Comparison of ENCODE assay signal across 9 mouse cellular contexts in the genomic region with DNA sequence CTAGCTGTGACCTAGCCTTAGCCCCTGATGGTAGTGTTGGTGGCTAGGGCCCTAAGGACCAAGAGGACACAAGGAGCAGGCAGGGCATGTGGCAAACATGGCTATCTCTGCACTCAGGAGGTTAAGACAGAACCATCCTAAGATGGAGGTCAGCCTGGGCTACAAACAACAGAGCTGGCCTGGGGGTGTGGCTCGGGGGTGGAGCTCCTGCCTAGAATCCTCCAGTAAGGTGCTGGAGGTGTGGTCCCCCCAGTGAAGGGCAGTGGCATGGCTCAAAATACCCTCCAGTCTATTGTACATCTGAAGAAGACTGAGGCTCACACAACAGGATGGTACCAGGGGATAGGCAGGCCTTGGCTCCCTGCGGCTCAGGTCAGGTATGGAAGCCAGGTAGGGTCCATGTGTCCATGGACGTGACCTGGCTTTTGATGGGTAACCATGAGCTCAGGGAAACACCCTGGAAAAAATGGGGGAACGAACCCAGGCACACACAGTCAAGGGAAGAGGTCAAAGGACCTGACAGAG. TPM values are rescaled to one million over a fixed set of nuclear protein-coding genes. Genes with fewer than 3 reads are reported as not detected.
DNase-seq lines count a peak whose midpoint lies in the region; ATAC-seq lines count a peak whose summit lies in the region.
"Had no signal": no experiment of that assay in that cellular context is flagged by ENCODE, and none has a peak within 500 bp of the region (broad histone marks: within the 10 kb centered on the region; RNA-seq: fewer than 3 reads in every experiment).

No protein-coding gene starts in this region.

- H3K4me2 ChIP-seq in heart, embryonic 14.5 days (ENCODE audit: low read length) = 0 out of 2 replicates have a peak overlapping the region, but pooled peaks have one; percentile 96
- H3K4me2 ChIP-seq in embryonic facial prominence, embryonic 11.5 days (ENCODE audit: low read depth, low read length) = peak overlapping the region; percentile 93
- H3K4me2 ChIP-seq in hindbrain, embryonic 16.5 days (ENCODE audit: low read length) = peak overlapping the region; percentile 97
- H3K4me2 ChIP-seq in midbrain, embryonic 14.5 days (ENCODE audit: low read length) = peak overlapping the region; percentile 98

- ATAC-seq in heart, embryonic 14.5 days (ENCODE audit: insufficient number of reproducible peaks, insufficient read depth, low FRiP score, low read depth) = no peak
- no peak for ATAC-seq in embryonic facial prominence, embryonic 11.5 days (replicated peaks; ENCODE audit: insufficient number of reproducible peaks, low FRiP score, low TSS enrichment, low read depth)
- ATAC-seq in hindbrain, embryonic 16.5 days = no peak
- no peak for ATAC-seq in midbrain, embryonic 14.5 days (ENCODE audit: low FRiP score, low TSS enrichment)
- no peak for ATAC-seq in CD4-positive, CD25-positive, alpha-beta regulatory T cell, adult 4 months

- 83% methylated on average over 4 of the region's 4 CpGs for WGBS in heart, embryonic 14.5 days
- 91% methylated on average over 4 of the region's 4 CpGs for WGBS in embryonic facial prominence, embryonic 11.5 days
- WGBS in hindbrain, embryonic 16.5 days = 78% methylated on average over 4 of the region's 4 CpGs
- 86% methylated on average over 4 of the region's 4 CpGs for WGBS in midbrain, embryonic 14.5 days

- H3K4me3 ChIP-seq in heart, embryonic 14.5 days (ENCODE audit: control insufficient read depth in 1 of 2, insufficient read depth in 1 of 2, low read depth in 1 of 2, low read length in 2 of 2) = no peak overlapping the region
- H3K4me3 ChIP-seq in embryonic facial prominence, embryonic 11.5 days (ENCODE audit: low read depth, low read length) = peak overlapping the region; percentile 99
- H3K4me3 ChIP-seq in hindbrain, embryonic 16.5 days (ENCODE audit: low read length) = peak overlapping the region; percentile 93
- H3K4me3 ChIP-seq in midbrain, embryonic 14.5 days (replicated peaks; ENCODE audit: low read depth, low read length) = peak overlapping the region; percentile 82

- DNase-seq in heart, postnatal 4 days = no peak
- DNase-seq in embryonic facial prominence, embryonic 11.5 days (ENCODE audit: low spot score) = no peak
- no peak for DNase-seq in midbrain, embryonic 14.5 days
- DNase-seq in thymus, postnatal 0 days (ENCODE audit: low spot score) = no peak
- DNase-seq in gastrocnemius, adult 8-10 months (ENCODE audit: low spot score in 2 of 2) = no peak

- no peaks in the 10 kb centered on the region for H3K9me3 ChIP-seq in heart, embryonic 14.5 days (ENCODE audit: control insufficient read depth, low read length)
- no peaks in the 10 kb centered on the region for H3K9me3 ChIP-seq in embryonic facial prominence, embryonic 11.5 days (replicated peaks; ENCODE audit: control insufficient read depth, low read length)
- no peaks in the 10 kb centered on the region for H3K9me3 ChIP-seq in hindbrain, embryonic 16.5 days (ENCODE audit: control insufficient read depth, low read length)
- H3K9me3 ChIP-seq in midbrain, embryonic 14.5 days (ENCODE audit: control insufficient read depth, low read length) = no peaks in the 10 kb centered on the region

- peaks cover 55% of the 10 kb centered on the region for H3K36me3 ChIP-seq in heart, embryonic 14.5 days (ENCODE audit: control insufficient read depth, insufficient read depth, low read length)
- peaks cover 22% of the 10 kb centered on the region for H3K36me3 ChIP-seq in embryonic facial prominence, embryonic 11.5 days (replicated peaks; ENCODE audit: control insufficient read depth, insufficient read depth, low read depth, low read length)
- peaks cover 29% of the 10 kb centered on the region for H3K36me3 ChIP-seq in hindbrain, embryonic 16.5 days (ENCODE audit: control insufficient read depth, insufficient read depth, low read length)
- peaks cover 59% of the 10 kb centered on the region for H3K36me3 ChIP-seq in midbrain, embryonic 14.5 days (ENCODE audit: control insufficient read depth, insufficient read depth, low read length)

- peak overlapping the region; percentile 41 for H3K9ac ChIP-seq in heart, embryonic 14.5 days (ENCODE audit: low read length)
- H3K9ac ChIP-seq in embryonic facial prominence, embryonic 11.5 days (replicated peaks; ENCODE audit: low read length) = 0 out of 2 replicates have a peak overlapping the region, but pooled peaks have one; percentile 13
- H3K9ac ChIP-seq in hindbrain, embryonic 16.5 days (ENCODE audit: low read depth, low read length) = peak overlapping the region; percentile 99
- peak overlapping the region; percentile 99 for H3K9ac ChIP-seq in midbrain, embryonic 14.5 days (replicated peaks; ENCODE audit: low read length)

- H3K4me1 ChIP-seq in heart, embryonic 14.5 days (ENCODE audit: control insufficient read depth in 2 of 2, insufficient read depth in 2 of 2, low read length in 2 of 2) = peaks cover 23 to 30% of the 10 kb centered on the region in 2 experiments
- H3K4me1 ChIP-seq in embryonic facial prominence, embryonic 11.5 days (ENCODE audit: control insufficient read depth, insufficient read depth, low read length) = peaks cover 18% of the 10 kb centered on the region
- H3K4me1 ChIP-seq in hindbrain, embryonic 16.5 days (ENCODE audit: control insufficient read depth, insufficient read depth, low read depth, low read length) = peaks cover 36% of the 10 kb centered on the region
- H3K4me1 ChIP-seq in midbrain, embryonic 14.5 days (ENCODE audit: control insufficient read depth, insufficient read depth, low read length) = peaks cover 31% of the 10 kb centered on the region

- no peaks in the 10 kb centered on the region for H3K27me3 ChIP-seq in heart, embryonic 14.5 days (ENCODE audit: control insufficient read depth, insufficient read depth, low read length)
- no peaks in the 10 kb centered on the region for H3K27me3 ChIP-seq in embryonic facial prominence, embryonic 11.5 days (ENCODE audit: control insufficient read depth, insufficient read depth, low read length)
- H3K27me3 ChIP-seq in hindbrain, embryonic 16.5 days (replicated peaks; ENCODE audit: control insufficient read depth, insufficient read depth, low read length) = no peaks in the 10 kb centered on the region
- H3K27me3 ChIP-seq in midbrain, embryonic 14.5 days (ENCODE audit: control insufficient read depth, insufficient read depth, low read length) = no peaks in the 10 kb centered on the region

- no peak overlapping the region for H3K27ac ChIP-seq in heart, embryonic 14.5 days (replicated peaks in 1 of 2; ENCODE audit: control insufficient read depth in 1 of 2, insufficient read depth in 1 of 2, low read depth in 2 of 2, low read length in 2 of 2)
- no peak overlapping the region for H3K27ac ChIP-seq in embryonic facial prominence, embryonic 11.5 days (replicated peaks; ENCODE audit: low read depth, low read length)
- H3K27ac ChIP-seq in hindbrain, embryonic 16.5 days (ENCODE audit: low read depth, low read length) = peak overlapping the region; percentile 95; the same call in 1 of the 2 replicates
- H3K27ac ChIP-seq in midbrain, embryonic 14.5 days (replicated peaks; ENCODE audit: low read depth, low read length) = peak overlapping the region; percentile 99; the same call in 1 of the 2 replicates

RNA-seq across cellular contexts. Expression of a gene that starts 3.3 kb away (rescaled TPM):
- polyA plus RNA-seq in heart, embryonic 14.5 days (2014; fragmentation: Nextera tagmentation; extraction: Ambion mirVana) = 3.9 and 6.3 TPM in 2 replicates
- total RNA-seq in heart, postnatal 4 days (2021) = 10 to 100 TPM; 20.2 to 22.2 TPM
- 10.3 and 12.9 TPM in 2 replicates for polyA plus RNA-seq in embryonic facial prominence, embryonic 11.5 days (2014; fragmentation: Nextera tagmentation; extraction: Ambion mirVana)
- polyA plus RNA-seq in hindbrain, embryonic 16.5 days (2015; fragmentation: Nextera tagmentation; extraction: Ambion mirVana) = 9.1 and 9.2 TPM in 2 replicates
- polyA plus RNA-seq in midbrain, embryonic 14.5 days (2014; fragmentation: Nextera tagmentation; extraction: Ambion mirVana) = 17.3 and 28.2 TPM in 2 replicates
- 1 to 10 TPM in 1 of 2 experiments, not detected in 1; 1.3 TPM for polyA plus RNA-seq in CD4-positive, CD25-positive, alpha-beta regulatory T cell, adult 4 months (2017; shearing (Covaris generic))
- 3.2 and 4.7 TPM in 2 replicates for polyA plus RNA-seq in thymus, postnatal 0 days (2015; fragmentation: Nextera tagmentation; extraction: Ambion mirVana)
- 1 to 10 TPM; 4.2 to 6.3 (median 4.7) TPM for total RNA-seq in gastrocnemius, adult 8-10 months (2022)

RNA-seq across cellular contexts. Expression of a gene that starts 15.2 kb away (rescaled TPM):
- 116 and 125 TPM in 2 replicates for polyA plus RNA-seq in heart, embryonic 14.5 days (2014; fragmentation: Nextera tagmentation; extraction: Ambion mirVana)
- 100 to 1,000 TPM; 137 to 140 TPM for total RNA-seq in heart, postnatal 4 days (2021)
- 241 and 259 TPM in 2 replicates for polyA plus RNA-seq in embryonic facial prominence, embryonic 11.5 days (2014; fragmentation: Nextera tagmentation; extraction: Ambion mirVana)
- polyA plus RNA-seq in hindbrain, embryonic 16.5 days (2015; fragmentation: Nextera tagmentation; extraction: Ambion mirVana) = 196 and 207 TPM in 2 replicates
- polyA plus RNA-seq in midbrain, embryonic 14.5 days (2014; fragmentation: Nextera tagmentation; extraction: Ambion mirVana) = 166 and 208 TPM in 2 replicates
- 10 to 100 TPM; 26.7 to 27.2 TPM for polyA plus RNA-seq in CD4-positive, CD25-positive, alpha-beta regulatory T cell, adult 4 months (2017; shearing (Covaris generic))
- 151 and 166 TPM in 2 replicates for polyA plus RNA-seq in thymus, postnatal 0 days (2015; fragmentation: Nextera tagmentation; extraction: Ambion mirVana)
- 100 to 1,000 TPM; 120 to 138 (median 131) TPM for total RNA-seq in gastrocnemius, adult 8-10 months (2022)

RNA-seq across cellular contexts. Expression of a gene that starts 22.5 kb away (rescaled TPM):
- 2,007 and 2,169 TPM in 2 replicates for polyA plus RNA-seq in heart, embryonic 14.5 days (2014; fragmentation: Nextera tagmentation; extraction: Ambion mirVana)
- 1,000 to 10,000 TPM; 1,257 to 1,372 TPM for total RNA-seq in heart, postnatal 4 days (2021)
- polyA plus RNA-seq in embryonic facial prominence, embryonic 11.5 days (2014; fragmentation: Nextera tagmentation; extraction: Ambion mirVana) = 377 and 460 TPM in 2 replicates
- polyA plus RNA-seq in hindbrain, embryonic 16.5 days (2015; fragmentation: Nextera tagmentation; extraction: Ambion mirVana) = 704 and 759 TPM in 2 replicates
- polyA plus RNA-seq in midbrain, embryonic 14.5 days (2014; fragmentation: Nextera tagmentation; extraction: Ambion mirVana) = 532 and 742 TPM in 2 replicates
- 100 to 1,000 TPM; 268 to 337 TPM for polyA plus RNA-seq in CD4-positive, CD25-positive, alpha-beta regulatory T cell, adult 4 months (2017; shearing (Covaris generic))
- polyA plus RNA-seq in thymus, postnatal 0 days (2015; fragmentation: Nextera tagmentation; extraction: Ambion mirVana) = 635 and 689 TPM in 2 replicates
- 100 to 1,000 TPM; 691 to 868 (median 797) TPM for total RNA-seq in gastrocnemius, adult 8-10 months (2022)

RNA-seq across cellular contexts. Expression of a gene that starts 27.9 kb away (rescaled TPM):
- not detected in 2 replicates for polyA plus RNA-seq in heart, embryonic 14.5 days (2014; fragmentation: Nextera tagmentation; extraction: Ambion mirVana)
- total RNA-seq in heart, postnatal 4 days (2021) = not detected
- 0.26 and 0.52 TPM in 2 replicates for polyA plus RNA-seq in embryonic facial prominence, embryonic 11.5 days (2014; fragmentation: Nextera tagmentation; extraction: Ambion mirVana)
- 9.3 and 11.0 TPM in 2 replicates for polyA plus RNA-seq in hindbrain, embryonic 16.5 days (2015; fragmentation: Nextera tagmentation; extraction: Ambion mirVana)
- polyA plus RNA-seq in midbrain, embryonic 14.5 days (2014; fragmentation: Nextera tagmentation; extraction: Ambion mirVana) = 2.9 and 3.2 TPM in 2 replicates
- not detected for polyA plus RNA-seq in CD4-positive, CD25-positive, alpha-beta regulatory T cell, adult 4 months (2017; shearing (Covaris generic))
- 0.17 and 0.21 TPM in 2 replicates for polyA plus RNA-seq in thymus, postnatal 0 days (2015; fragmentation: Nextera tagmentation; extraction: Ambion mirVana)
- total RNA-seq in gastrocnemius, adult 8-10 months (2022) = under 1 TPM in 2 of 4 experiments, not detected in 2; 0.27 to 0.36 TPM
- total RNA-seq: hematopoietic stem cell, adult 5-6 weeks had no signal

RNA-seq across cellular contexts. Expression of a gene that starts 36.0 kb away (rescaled TPM):
- polyA plus RNA-seq in heart, embryonic 14.5 days (2014; fragmentation: Nextera tagmentation; extraction: Ambion mirVana) = 6.8 and 7.8 TPM in 2 replicates
- 10 to 100 TPM; 32.8 to 34.2 TPM for total RNA-seq in heart, postnatal 4 days (2021)
- 0.14 and 0.88 TPM in 2 replicates for polyA plus RNA-seq in embryonic facial prominence, embryonic 11.5 days (2014; fragmentation: Nextera tagmentation; extraction: Ambion mirVana)
- 1.1 and 1.8 TPM in 2 replicates for polyA plus RNA-seq in hindbrain, embryonic 16.5 days (2015; fragmentation: Nextera tagmentation; extraction: Ambion mirVana)
- polyA plus RNA-seq in midbrain, embryonic 14.5 days (2014; fragmentation: Nextera tagmentation; extraction: Ambion mirVana) = 0.26 TPM in 1 of 2 replicates, not detected in the other
- polyA plus RNA-seq in CD4-positive, CD25-positive, alpha-beta regulatory T cell, adult 4 months (2017; shearing (Covaris generic)) = not detected
- polyA plus RNA-seq in thymus, postnatal 0 days (2015; fragmentation: Nextera tagmentation; extraction: Ambion mirVana) = 1.0 and 1.1 TPM in 2 replicates
- total RNA-seq in gastrocnemius, adult 8-10 months (2022) = 10 to 100 TPM; 22.6 to 30.4 (median 26.9) TPM

Comparison
In these comparisons a context has a peak if more than half of its experiments do, and no peak if none do; other contexts are left out.
1. H3K27ac ChIP-seq: peak in hindbrain, embryonic 16.5 days (single experiment) and midbrain, embryonic 14.5 days (single experiment); none in heart, embryonic 14.5 days (0 of 2) and embryonic facial prominence, embryonic 11.5 days (single experiment).
2. H3K4me3 ChIP-seq: peak in embryonic facial prominence, embryonic 11.5 days (single experiment), hindbrain, embryonic 16.5 days (single experiment) and midbrain, embryonic 14.5 days (single experiment); none in heart, embryonic 14.5 days (0 of 2).
3. H3K9ac ChIP-seq: peak in every context shown above with its lines; median percentile 99 in hindbrain, embryonic 16.5 days; 99 in midbrain, embryonic 14.5 days; 41 in heart, embryonic 14.5 days; 13 in embryonic facial prominence, embryonic 11.5 days.
4. Peak in every context shown above with its lines, with median percentiles within 50 percentile points of each other: H3K4me2 ChIP-seq.